Mouse (Mus musculus): ENCODE measurements at regions not wholly inside any gene's neighbourhood (a gene's known extent, or its start where the extent isn't known, plus 50 kb on each side); places are given as distances from the start of the nearest gene placed in this dataset.

GRCm38 (mm10) chr15:50320796-50321195, 3563.9 kb upstream of the Gm7489 start:
- DNase-seq (ENCODE audit: low spot score): no peak

GRCm38 (mm10) chr15:50345536-50345935, 3539.2 kb upstream of the Gm7489 start:
- Histone ChIP-seq H3K4me3 (replicated peaks; ENCODE audit: low read length) (no peak overlapping the region), H3K4me2 (replicated peaks) (no peak overlapping the region), H3K9me3 (ENCODE audit: control insufficient read depth, low read length) (no peaks in the 10 kb centered on the region), H3K9ac (no peak overlapping the region), H3K36me3 (replicated peaks; ENCODE audit: control insufficient read depth, insufficient read depth) (no peaks in the 10 kb centered on the region), H3K27me3 (ENCODE audit: control insufficient read depth, insufficient read depth, low read length) (no peaks in the 10 kb centered on the region), H3K4me1 (replicated peaks; ENCODE audit: control insufficient read depth, insufficient read depth, low read length) (no peaks in the 10 kb centered on the region), H3K27ac (no peak overlapping the region)
- ATAC-seq (ENCODE audit: low FRiP score): no peak
- no peak for DNase-seq (ENCODE audit: low spot score)
- 96% methylated on average over 5 of the region's 5 CpGs for WGBS

More at GRCm38 (mm10) chr15:50320796-50321195, 3563.9 kb upstream of the Gm7489 start:
- Histone ChIP-seq H3K9me3 (ENCODE audit: control insufficient read depth, low read length) (no peaks in the 10 kb centered on the region), H3K27ac (no peak overlapping the region), H3K27me3 (ENCODE audit: control insufficient read depth, insufficient read depth, low read length) (no peaks in the 10 kb centered on the region), H3K4me1 (replicated peaks; ENCODE audit: control insufficient read depth, insufficient read depth, low read length) (no peaks in the 10 kb centered on the region), H3K4me3 (replicated peaks; ENCODE audit: low read length) (no peak overlapping the region), H3K36me3 (replicated peaks; ENCODE audit: control insufficient read depth, insufficient read depth) (no peaks in the 10 kb centered on the region), H3K4me2 (replicated peaks) (no peak overlapping the region), H3K9ac (no peak overlapping the region)
- ATAC-seq (ENCODE audit: low FRiP score): no peak

GRCm38 (mm10) chr15:50346953-50347352, 3537.8 kb upstream of the Gm7489 start:
- no peak for DNase-seq (ENCODE audit: low spot score)
- Histone ChIP-seq H3K9ac (no peak overlapping the region), H3K9me3 (ENCODE audit: control insufficient read depth, low read length) (no peaks in the 10 kb centered on the region), H3K4me2 (replicated peaks) (no peak overlapping the region), H3K27me3 (ENCODE audit: control insufficient read depth, insufficient read depth, low read length) (no peaks in the 10 kb centered on the region), H3K4me1 (replicated peaks; ENCODE audit: control insufficient read depth, insufficient read depth, low read length) (no peaks in the 10 kb centered on the region), H3K27ac (no peak overlapping the region), H3K4me3 (replicated peaks; ENCODE audit: low read length) (no peak overlapping the region), H3K36me3 (replicated peaks; ENCODE audit: control insufficient read depth, insufficient read depth) (no peaks in the 10 kb centered on the region)
- 92% methylated on average over 2 of the region's 2 CpGs for WGBS
- no peak for ATAC-seq (ENCODE audit: low FRiP score)

GRCm38 (mm10) chr15:50360033-50360988, 3524.4 kb upstream of the Gm7489 start:
- Histone ChIP-seq H3K36me3 (replicated peaks; ENCODE audit: control insufficient read depth, insufficient read depth) (no peaks in the 10 kb centered on the region), H3K27me3 (ENCODE audit: control insufficient read depth, insufficient read depth, low read length) (no peaks in the 10 kb centered on the region), H3K4me2 (replicated peaks) (no peak overlapping the region), H3K27ac (no peak overlapping the region), H3K9ac (no peak overlapping the region), H3K4me1 (replicated peaks; ENCODE audit: control insufficient read depth, insufficient read depth, low read length) (no peaks in the 10 kb centered on the region), H3K4me3 (replicated peaks; ENCODE audit: low read length) (no peak overlapping the region), H3K9me3 (ENCODE audit: control insufficient read depth, low read length) (no peaks in the 10 kb centered on the region)
- ATAC-seq (ENCODE audit: low FRiP score) (no peak), DNase-seq (ENCODE audit: low spot score) (no peak)
- 76% methylated on average over 5 of the region's 5 CpGs for WGBS

- H3K9ac ChIP-seq: no peak overlapping the region
- no peak overlapping the region for H3K4me3 ChIP-seq (replicated peaks; ENCODE audit: low read length)
- H3K4me1 ChIP-seq (replicated peaks; ENCODE audit: control insufficient read depth, insufficient read depth, low read length): no peaks in the 10 kb centered on the region
- H3K27me3 ChIP-seq (ENCODE audit: control insufficient read depth, insufficient read depth, low read length): no peaks in the 10 kb centered on the region
- WGBS: 85% methylated on average over 8 of the region's 8 CpGs
- DNase-seq (ENCODE audit: low spot score): no peak
- no peak for ATAC-seq (ENCODE audit: low FRiP score)
- no peaks in the 10 kb centered on the region for H3K36me3 ChIP-seq (replicated peaks; ENCODE audit: control insufficient read depth, insufficient read depth)
- no peak overlapping the region for H3K27ac ChIP-seq
- no peaks in the 10 kb centered on the region for H3K9me3 ChIP-seq (ENCODE audit: control insufficient read depth, low read length)
- H3K4me2 ChIP-seq (replicated peaks): no peak overlapping the region
Observed at GRCm38 (mm10) chr15:50361334-50361733, 3523.4 kb upstream of the Gm7489 start.

GRCm38 (mm10) chr15:50361751-50362507, 3522.8 kb upstream of the Gm7489 start:
- Histone ChIP-seq H3K36me3 (replicated peaks; ENCODE audit: control insufficient read depth, insufficient read depth) (no peaks in the 10 kb centered on the region), H3K4me3 (replicated peaks; ENCODE audit: low read length) (no peak overlapping the region), H3K9me3 (ENCODE audit: control insufficient read depth, low read length) (no peaks in the 10 kb centered on the region), H3K27me3 (ENCODE audit: control insufficient read depth, insufficient read depth, low read length) (no peaks in the 10 kb centered on the region), H3K27ac (no peak overlapping the region), H3K4me2 (replicated peaks) (no peak overlapping the region), H3K4me1 (replicated peaks; ENCODE audit: control insufficient read depth, insufficient read depth, low read length) (no peaks in the 10 kb centered on the region), H3K9ac (no peak overlapping the region)
- WGBS: 89% methylated on average over 4 of the region's 4 CpGs
- DNase-seq (ENCODE audit: low spot score) (no peak), ATAC-seq (ENCODE audit: low FRiP score) (no peak)

GRCm38 (mm10) chr15:50400006-50400781, 3484.5 kb upstream of the Gm7489 start:
- Histone ChIP-seq H3K9ac (no peak overlapping the region), H3K27ac (no peak overlapping the region), H3K36me3 (replicated peaks; ENCODE audit: control insufficient read depth, insufficient read depth) (no peaks in the 10 kb centered on the region), H3K27me3 (ENCODE audit: control insufficient read depth, insufficient read depth, low read length) (no peaks in the 10 kb centered on the region), H3K4me1 (replicated peaks; ENCODE audit: control insufficient read depth, insufficient read depth, low read length) (no peaks in the 10 kb centered on the region), H3K4me3 (replicated peaks; ENCODE audit: low read length) (no peak overlapping the region), H3K4me2 (replicated peaks) (no peak overlapping the region), H3K9me3 (ENCODE audit: control insufficient read depth, low read length) (no peaks in the 10 kb centered on the region)
- WGBS: 87% methylated on average over 7 of the region's 7 CpGs
- DNase-seq (ENCODE audit: low spot score): no peak
- no peak for ATAC-seq (ENCODE audit: low FRiP score)

GRCm38 (mm10) chr15:50401386-50401785, 3483.3 kb upstream of the Gm7489 start:
- Histone ChIP-seq H3K4me2 (replicated peaks) (no peak overlapping the region), H3K4me3 (replicated peaks; ENCODE audit: low read length) (no peak overlapping the region), H3K9ac (no peak overlapping the region), H3K27me3 (ENCODE audit: control insufficient read depth, insufficient read depth, low read length) (no peaks in the 10 kb centered on the region), H3K27ac (no peak overlapping the region), H3K36me3 (replicated peaks; ENCODE audit: control insufficient read depth, insufficient read depth) (no peaks in the 10 kb centered on the region), H3K9me3 (ENCODE audit: control insufficient read depth, low read length) (no peaks in the 10 kb centered on the region), H3K4me1 (replicated peaks; ENCODE audit: control insufficient read depth, insufficient read depth, low read length) (no peaks in the 10 kb centered on the region)
- DNase-seq (ENCODE audit: low spot score) (no peak), ATAC-seq (ENCODE audit: low FRiP score) (no peak)
- 97% methylated on average over 2 of the region's 2 CpGs for WGBS

GRCm38 (mm10) chr15:50402551-50402950, 3482.2 kb upstream of the Gm7489 start:
- no peak for DNase-seq (ENCODE audit: low spot score)
- no peak for ATAC-seq (ENCODE audit: low FRiP score)
- no peak overlapping the region for H3K27ac ChIP-seq
- 93% methylated on average over 1 of the region's 1 CpGs for WGBS
- H3K4me2 ChIP-seq (replicated peaks): no peak overlapping the region
- no peaks in the 10 kb centered on the region for H3K36me3 ChIP-seq (replicated peaks; ENCODE audit: control insufficient read depth, insufficient read depth)
- H3K9ac ChIP-seq: no peak overlapping the region
- H3K9me3 ChIP-seq (ENCODE audit: control insufficient read depth, low read length): no peaks in the 10 kb centered on the region
- H3K27me3 ChIP-seq (ENCODE audit: control insufficient read depth, insufficient read depth, low read length): no peaks in the 10 kb centered on the region
- H3K4me3 ChIP-seq (replicated peaks; ENCODE audit: low read length): no peak overlapping the region
- no peaks in the 10 kb centered on the region for H3K4me1 ChIP-seq (replicated peaks; ENCODE audit: control insufficient read depth, insufficient read depth, low read length)

Data from hindbrain, embryonic 14.5 days (tissue).